Mouse (Mus musculus): ENCODE measurements at regions not wholly inside any gene's neighbourhood (a gene's known extent, or its start where the extent isn't known, plus 50 kb on each side); places are given as distances from the start of the nearest gene placed in this dataset.

DNA sequence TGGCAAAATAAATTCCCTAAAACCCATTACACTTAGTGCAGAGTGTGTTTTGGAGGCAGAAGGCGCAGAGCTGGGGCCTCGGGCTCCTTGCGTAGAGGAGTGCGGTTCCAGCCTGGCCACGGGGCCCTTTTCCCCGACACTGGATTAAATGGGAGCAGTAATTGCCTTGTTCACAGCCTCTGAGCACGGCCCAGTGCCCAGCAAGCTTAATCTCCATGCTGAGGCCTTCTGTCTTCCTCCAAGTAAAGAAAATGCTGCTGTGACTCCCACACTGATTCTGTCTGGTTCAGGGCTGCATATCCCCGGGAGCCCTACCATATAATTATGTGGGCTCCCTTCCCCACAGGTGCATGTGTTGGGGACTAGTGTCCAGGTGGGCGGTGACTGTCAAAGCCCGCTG lies 107.5 kb downstream of the Kif26a start:
- TF ChIP-seq CTCF (IDR thresholded peaks at IDR 0.05; ENCODE audit: insufficient read depth, low read length) (no peak), POLR2A (IDR thresholded peaks at IDR 0.05; ENCODE audit: borderline replicate concordance, extremely low read depth, low read depth, low read length) (no peak)
